Mouse (Mus musculus) intestine, embryonic 16.5 days (tissue): ENCODE data around the gene Flnb. TPM values are rescaled to one million over a fixed set of nuclear protein-coding genes. Genes with fewer than 3 reads are reported as not detected.
A peak's percentile ranks its signal among the peaks of the same experiment; 100 is the strongest.

Experiments used
- ATAC-seq: fragments of 200-750 bp; cut with Nextera tagmentation; 2 replicates; pipeline ENCODE4 v1.8.0; 2017; ENCODE audit warnings: moderate TSS enrichment, moderate library complexity
- H3K27ac ChIP-seq: fragments of 300-500 bp; sonication (generic); 2 replicates; pipeline ENCODE4 v1.5.1; 2014; ENCODE audit warnings: mild to moderate bottlenecking, low read length
- H3K27me3 ChIP-seq: fragments of 300-500 bp; sonication (generic); replicated peaks from 2 replicates; pipeline ENCODE4 v1.6.1; 2014; ENCODE audit warnings: low read length, control low read depth, mixed read lengths; ENCODE audit not compliant: control insufficient read depth, insufficient read depth
- H3K36me3 ChIP-seq: fragments of 300-500 bp; sonication (generic); 2 replicates; pipeline ENCODE4 v1.6.1; 2014; ENCODE audit warnings: low read length, control low read depth; ENCODE audit not compliant: control insufficient read depth, insufficient read depth
- H3K4me1 ChIP-seq: fragments of 300-500 bp; sonication (generic); 2 replicates; pipeline ENCODE4 v1.6.1; 2014; ENCODE audit warnings: low read length, control low read depth, mixed read lengths; ENCODE audit not compliant: control insufficient read depth, insufficient read depth
- H3K4me2 ChIP-seq: fragments of 300-500 bp; sonication (generic); 2 replicates; pipeline ENCODE4 v1.6.1; 2014; ENCODE audit warnings: low read depth, low read length, control low read depth
- H3K4me3 ChIP-seq: fragments of 300-500 bp; sonication (generic); 2 replicates; pipeline ENCODE4 v1.5.1; 2014; ENCODE audit warnings: mild to moderate bottlenecking, low read length
- H3K9ac ChIP-seq: fragments of 300-500 bp; sonication (generic); 2 replicates; pipeline ENCODE4 v1.6.1; 2014; ENCODE audit warnings: low read depth, low read length
- H3K9me3 ChIP-seq: fragments of 300-500 bp; sonication (generic); 2 replicates; pipeline ENCODE4 v1.6.1; 2016; ENCODE audit warnings: low read length, control low read depth; ENCODE audit not compliant: control insufficient read depth
- WGBS: fragments of 180-500 bp; shearing (Covaris S2); extraction: QIAGEN DNeasy Blood & Tissue Kit; methylation state at CpG from one replicate; pipeline ENCODE4 v1.1.7; 2014; 5-methylcytosine and 5-hydroxymethylcytosine counted together
- polyA plus RNA-seq: library from polyadenylated mRNA; unstranded; fragments of >200 nt; fragmentation: Nextera tagmentation; extraction: Ambion mirVana; gene quantifications from 2 replicates; pipeline ENCODE4 v1.2.1, GENCODE M21; 2015

Flnb gene
- polyA plus RNA-seq, 1 experiment from 2014 or later = 14.7 TPM

- no peaks in the 10 kb centered on the region for H3K27me3 ChIP-seq
- H3K9ac ChIP-seq = peak overlapping the region; percentile 23
- no peaks in the 10 kb centered on the region for H3K9me3 ChIP-seq
- H3K36me3 ChIP-seq = peaks cover 9% of the 10 kb centered on the region; the same call in 1 of the 2 replicates
- 0 out of 2 replicates have a peak overlapping the region, but pooled peaks have one; percentile 15 for H3K4me2 ChIP-seq
- peak; percentile 52 for ATAC-seq
- H3K4me1 ChIP-seq = peaks cover 18% of the 10 kb centered on the region
- H3K4me3 ChIP-seq = no peak overlapping the region
- WGBS = 38% methylated on average over 3 of the region's 3 CpGs
- H3K27ac ChIP-seq = peak overlapping the region; percentile 89
Observed at GRCm38 (mm10) chr14:7899986-7900385, 82.2 kb downstream of the Flnb start.

GRCm38 (mm10) chr14:7900481-7901049 is 82.8 kb downstream of the Flnb start:
- Histone ChIP-seq H3K9ac (no peak overlapping the region), H3K4me1 (peaks cover 18% of the 10 kb centered on the region), H3K4me2 (0 out of 2 replicates have a peak overlapping the region, but pooled peaks have one; percentile 15), H3K27ac (peak overlapping the region; percentile 89), H3K4me3 (no peak overlapping the region), H3K27me3 (no peaks in the 10 kb centered on the region), H3K36me3 (peaks cover 11% of the 10 kb centered on the region; the same call in 1 of the 2 replicates), H3K9me3 (no peaks in the 10 kb centered on the region)
- peak; percentile 62 for ATAC-seq
- 33% methylated on average over 11 of the region's 11 CpGs for WGBS

DNA sequence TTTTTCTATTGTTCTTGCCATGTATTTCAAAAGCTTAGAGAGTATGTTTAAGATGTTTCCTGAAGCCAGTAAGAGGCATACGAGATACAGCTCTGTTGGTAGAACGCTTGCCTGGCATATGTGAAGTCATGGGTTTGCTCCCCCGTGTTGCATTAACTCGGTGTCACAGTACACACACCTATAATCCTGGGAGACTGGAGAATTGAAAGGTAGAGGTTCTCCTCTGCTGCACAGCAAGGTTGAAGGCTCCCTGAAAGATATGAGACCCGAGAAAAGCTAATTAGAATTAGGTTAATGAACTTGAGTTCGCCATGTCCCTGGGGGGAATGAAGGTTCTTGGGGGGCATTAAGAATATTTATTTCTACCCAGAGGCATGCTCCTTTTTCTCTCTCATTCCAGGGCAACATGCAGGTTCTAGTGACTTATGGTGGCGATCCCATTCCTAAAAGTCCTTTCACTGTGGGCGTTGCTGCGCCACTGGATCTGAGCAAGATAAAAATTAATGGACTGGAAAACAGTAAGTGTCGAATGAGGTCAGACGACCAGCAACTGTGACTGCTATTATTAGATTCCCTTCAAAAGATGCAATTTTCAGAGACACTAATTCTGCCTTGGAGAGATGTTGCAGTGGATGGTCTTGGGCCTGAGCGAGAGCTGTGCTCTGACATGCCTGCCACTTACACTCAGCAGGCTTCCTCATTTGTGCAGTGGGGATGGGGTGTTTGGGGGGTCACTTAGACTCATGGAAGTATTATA is 83.9 kb downstream of the Flnb start:
- ATAC-seq = no peak
- H3K4me2 ChIP-seq = no peak overlapping the region
- H3K9ac ChIP-seq = no peak overlapping the region
- no peaks in the 10 kb centered on the region for H3K27me3 ChIP-seq
- H3K9me3 ChIP-seq = no peaks in the 10 kb centered on the region
- H3K4me1 ChIP-seq = peaks cover 15% of the 10 kb centered on the region
- WGBS = 80% methylated on average over 12 of the region's 12 CpGs
- no peak overlapping the region for H3K27ac ChIP-seq
- peaks cover 17% of the 10 kb centered on the region for H3K36me3 ChIP-seq
- H3K4me3 ChIP-seq = no peak overlapping the region

- peaks cover 4% of the 10 kb centered on the region; the same call in 1 of the 2 replicates for H3K4me1 ChIP-seq
- peaks cover 26% of the 10 kb centered on the region for H3K36me3 ChIP-seq
- H3K27ac ChIP-seq = no peak overlapping the region
- 91% methylated on average over 11 of the region's 11 CpGs for WGBS
- H3K4me2 ChIP-seq = no peak overlapping the region
- no peaks in the 10 kb centered on the region for H3K27me3 ChIP-seq
- no peaks in the 10 kb centered on the region for H3K9me3 ChIP-seq
- no peak for ATAC-seq
- no peak overlapping the region for H3K4me3 ChIP-seq
- H3K9ac ChIP-seq = no peak overlapping the region
Observed at GRCm38 (mm10) chr14:7907058-7907457, 89.3 kb downstream of the Flnb start.

- 63% methylated on average over 10 of the region's 10 CpGs for WGBS
- H3K36me3 ChIP-seq = peaks cover 21% of the 10 kb centered on the region
- ATAC-seq = no peak
Observed at GRCm38 (mm10) chr14:7909472-7909871, 91.7 kb downstream of the Flnb start.

DNA sequence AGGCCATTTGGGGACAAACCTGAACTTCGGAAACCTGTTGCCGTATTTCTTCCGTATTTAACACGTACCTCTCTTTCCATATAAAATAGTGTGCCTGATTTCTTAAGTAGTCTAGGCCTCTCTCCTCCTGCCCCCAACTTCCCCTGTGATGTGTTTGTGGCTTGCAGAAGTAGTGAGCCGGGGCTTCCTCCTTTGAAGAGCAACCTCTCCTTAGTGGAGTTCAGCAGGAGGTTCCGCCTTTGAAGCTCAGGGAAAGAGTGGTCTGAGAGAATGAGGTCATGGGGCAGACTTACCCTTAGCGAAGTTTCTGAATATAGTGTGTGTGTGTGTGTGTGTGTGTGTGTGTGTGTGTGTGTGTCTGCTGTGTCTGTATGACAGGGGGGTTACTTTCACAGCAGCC is 96.1 kb downstream of the Flnb start:
- 65% methylated on average over 7 of the region's 7 CpGs for WGBS
- no peak for ATAC-seq
- Histone ChIP-seq H3K36me3 (peaks cover 7% of the 10 kb centered on the region; the same call in 1 of the 2 replicates), H3K4me3 (no peak overlapping the region), H3K4me2 (no peak overlapping the region), H3K9me3 (no peaks in the 10 kb centered on the region), H3K4me1 (peaks cover 11% of the 10 kb centered on the region; the same call in 1 of the 2 replicates), H3K27ac (no peak overlapping the region), H3K27me3 (no peaks in the 10 kb centered on the region), H3K9ac (no peak overlapping the region)

More at GRCm38 (mm10) chr14:7909472-7909871, 91.7 kb downstream of the Flnb start:
- Histone ChIP-seq H3K9ac (no peak overlapping the region), H3K27me3 (no peaks in the 10 kb centered on the region), H3K4me3 (no peak overlapping the region), H3K4me1 (peaks cover 4% of the 10 kb centered on the region; the same call in 1 of the 2 replicates), H3K9me3 (no peaks in the 10 kb centered on the region), H3K4me2 (no peak overlapping the region), H3K27ac (no peak overlapping the region)

- peaks cover 15% of the 10 kb centered on the region for H3K4me1 ChIP-seq
- 65% methylated on average over 4 of the region's 4 CpGs for WGBS
- H3K9me3 ChIP-seq = no peaks in the 10 kb centered on the region
- H3K27me3 ChIP-seq = no peaks in the 10 kb centered on the region
- H3K27ac ChIP-seq = no peak overlapping the region
- H3K4me2 ChIP-seq = no peak overlapping the region
- H3K4me3 ChIP-seq = no peak overlapping the region
- H3K36me3 ChIP-seq = peaks cover 7% of the 10 kb centered on the region; the same call in 1 of the 2 replicates
- H3K9ac ChIP-seq = no peak overlapping the region
- no peak for ATAC-seq
Observed at GRCm38 (mm10) chr14:7914461-7914860, 96.7 kb downstream of the Flnb start.

GRCm38 (mm10) chr14:7918150-7918991 is 100.6 kb downstream of the Flnb start:
- 64% methylated on average over 6 of the region's 6 CpGs for WGBS
- Histone ChIP-seq H3K4me3 (no peak overlapping the region), H3K9ac (no peak overlapping the region), H3K27me3 (no peaks in the 10 kb centered on the region), H3K9me3 (no peaks in the 10 kb centered on the region), H3K27ac (peak overlapping the region; percentile 26), H3K4me1 (peaks cover 13% of the 10 kb centered on the region), H3K36me3 (peaks cover 21% of the 10 kb centered on the region), H3K4me2 (no peak overlapping the region)
- peak; percentile 74 for ATAC-seq

- H3K9me3 ChIP-seq = 0 out of 2 replicates have a peak, but pooled peaks cover 3% of the 10 kb centered on the region
- no peaks in the 10 kb centered on the region for H3K27me3 ChIP-seq
- H3K4me2 ChIP-seq = no peak overlapping the region
- peak overlapping the region; percentile 38; the same call in 1 of the 2 replicates for H3K27ac ChIP-seq
- no peak for ATAC-seq
- H3K36me3 ChIP-seq = peaks cover 30% of the 10 kb centered on the region
- no peak overlapping the region for H3K4me3 ChIP-seq
- 84% methylated on average over 5 of the region's 5 CpGs for WGBS
- H3K4me1 ChIP-seq = peaks cover 13% of the 10 kb centered on the region
- H3K9ac ChIP-seq = no peak overlapping the region
Observed at GRCm38 (mm10) chr14:7919309-7919708, 101.6 kb downstream of the Flnb start.
